Mouse (Mus musculus): ENCODE measurements around the gene Zfp566. TPM values are rescaled to one million over a fixed set of nuclear protein-coding genes. Genes with fewer than 3 reads are reported as not detected.
A peak's percentile ranks its signal among the peaks of the same experiment; 100 is the strongest.

Gene Zfp566
- polyA plus RNA-seq, 1 experiment: 13.7 TPM

- Histone ChIP-seq H3K27me3 (ENCODE audit: control insufficient read depth, insufficient read depth, low read length, poor library complexity, severe bottlenecking) (no peaks in the 10 kb centered on the region), H3K4me1 (ENCODE audit: control insufficient read depth, insufficient read depth, low read length) (peaks cover 3% of the 10 kb centered on the region), H3K36me3 (ENCODE audit: control insufficient read depth, insufficient read depth, low read length, poor library complexity, severe bottlenecking) (peaks cover 26% of the 10 kb centered on the region), H3K9me3 (replicated peaks; ENCODE audit: control insufficient read depth, insufficient read depth, low read length, poor library complexity, severe bottlenecking) (no peaks in the 10 kb centered on the region), H3K4me3 (ENCODE audit: low read depth, low read length) (no peak overlapping the region), H3K27ac (ENCODE audit: insufficient read depth, low read length) (0 out of 2 replicates have a peak overlapping the region, but pooled peaks have one; percentile 13), H3K9ac (ENCODE audit: low read depth, poor library complexity, severe bottlenecking) (no peak overlapping the region)
- TF ChIP-seq EP300 (IDR thresholded peaks at IDR 0.05; ENCODE audit: insufficient read depth, low read depth, low read length) (no peak), POLR2A (IDR thresholded peaks at IDR 0.05; ENCODE audit: insufficient read depth, low read length) (no peak), CTCF (IDR thresholded peaks at IDR 0.05; ENCODE audit: low read depth, low read length) (no peak)
Observed at GRCm38 (mm10) chr7:30086524-30086923, 3.8 kb downstream of the Zfp566 start.

- peak within 1 kb of the TSS; percentile 41 for H3K9ac ChIP-seq (ENCODE audit: low read depth, poor library complexity, severe bottlenecking)
- peak within 1 kb of the TSS; percentile 16 for H3K27ac ChIP-seq (ENCODE audit: insufficient read depth, low read length)
- H3K36me3 ChIP-seq (ENCODE audit: control insufficient read depth, insufficient read depth, low read length, poor library complexity, severe bottlenecking): peaks cover 1% of the 10 kb centered on the region
- H3K4me3 ChIP-seq (ENCODE audit: low read depth, low read length): peak within 1 kb of the TSS; percentile 86
- no peaks in the 10 kb centered on the region for H3K27me3 ChIP-seq (ENCODE audit: control insufficient read depth, insufficient read depth, low read length, poor library complexity, severe bottlenecking)
- no peak for TF ChIP-seq CTCF (IDR thresholded peaks at IDR 0.05; ENCODE audit: low read depth, low read length)
- no peak for TF ChIP-seq EP300 (IDR thresholded peaks at IDR 0.05; ENCODE audit: insufficient read depth, low read depth, low read length)
- TF ChIP-seq POLR2A (IDR thresholded peaks at IDR 0.05; ENCODE audit: insufficient read depth, low read length): peak; percentile 86
- no peaks in the 10 kb centered on the region for H3K4me1 ChIP-seq (ENCODE audit: control insufficient read depth, insufficient read depth, low read length)
- H3K9me3 ChIP-seq (replicated peaks; ENCODE audit: control insufficient read depth, insufficient read depth, low read length, poor library complexity, severe bottlenecking): no peaks in the 10 kb centered on the region
Observed at GRCm38 (mm10) chr7:30072146-30073028, 17.9 kb downstream of the Zfp566 start, which contains the start of gene Zfp82. Zfp82 (minus strand) TSS chr7:30072900.

GRCm38 (mm10) chr7:30064622-30065021 lies 25.7 kb downstream of the Zfp566 start:
- no peaks in the 10 kb centered on the region for H3K4me1 ChIP-seq (ENCODE audit: control insufficient read depth, insufficient read depth, low read length)
- no peak overlapping the region for H3K4me3 ChIP-seq (ENCODE audit: low read depth, low read length)
- no peak for TF ChIP-seq POLR2A (IDR thresholded peaks at IDR 0.05; ENCODE audit: insufficient read depth, low read length)
- TF ChIP-seq CTCF (IDR thresholded peaks at IDR 0.05; ENCODE audit: low read depth, low read length): peak; percentile 50
- no peaks in the 10 kb centered on the region for H3K27me3 ChIP-seq (ENCODE audit: control insufficient read depth, insufficient read depth, low read length, poor library complexity, severe bottlenecking)
- H3K36me3 ChIP-seq (ENCODE audit: control insufficient read depth, insufficient read depth, low read length, poor library complexity, severe bottlenecking): no peaks in the 10 kb centered on the region; the same call in 1 of the 2 replicates
- no peaks in the 10 kb centered on the region for H3K9me3 ChIP-seq (replicated peaks; ENCODE audit: control insufficient read depth, insufficient read depth, low read length, poor library complexity, severe bottlenecking)
- no peak overlapping the region for H3K27ac ChIP-seq (ENCODE audit: insufficient read depth, low read length)
- H3K9ac ChIP-seq (ENCODE audit: low read depth, poor library complexity, severe bottlenecking): no peak overlapping the region

GRCm38 (mm10) chr7:30062478-30062877 lies 27.8 kb downstream of the Zfp566 start:
- TF ChIP-seq CTCF (IDR thresholded peaks at IDR 0.05; ENCODE audit: low read depth, low read length) (peak; percentile 55), POLR2A (IDR thresholded peaks at IDR 0.05; ENCODE audit: insufficient read depth, low read length) (no peak), EP300 (IDR thresholded peaks at IDR 0.05; ENCODE audit: insufficient read depth, low read depth, low read length) (no peak)
- Histone ChIP-seq H3K9ac (ENCODE audit: low read depth, poor library complexity, severe bottlenecking) (no peak overlapping the region), H3K9me3 (replicated peaks; ENCODE audit: control insufficient read depth, insufficient read depth, low read length, poor library complexity, severe bottlenecking) (no peaks in the 10 kb centered on the region), H3K36me3 (ENCODE audit: control insufficient read depth, insufficient read depth, low read length, poor library complexity, severe bottlenecking) (peaks cover 3% of the 10 kb centered on the region; the same call in 1 of the 2 replicates), H3K27ac (ENCODE audit: insufficient read depth, low read length) (no peak overlapping the region), H3K27me3 (ENCODE audit: control insufficient read depth, insufficient read depth, low read length, poor library complexity, severe bottlenecking) (no peaks in the 10 kb centered on the region), H3K4me3 (ENCODE audit: low read depth, low read length) (no peak overlapping the region), H3K4me1 (ENCODE audit: control insufficient read depth, insufficient read depth, low read length) (no peaks in the 10 kb centered on the region)

GRCm38 (mm10) chr7:30060341-30060740 lies 30.0 kb downstream of the Zfp566 start:
- no peak overlapping the region for H3K4me3 ChIP-seq (ENCODE audit: low read depth, low read length)
- no peak overlapping the region for H3K9ac ChIP-seq (ENCODE audit: low read depth, poor library complexity, severe bottlenecking)
- H3K27ac ChIP-seq (ENCODE audit: insufficient read depth, low read length): no peak overlapping the region
- no peaks in the 10 kb centered on the region for H3K9me3 ChIP-seq (replicated peaks; ENCODE audit: control insufficient read depth, insufficient read depth, low read length, poor library complexity, severe bottlenecking)
- H3K36me3 ChIP-seq (ENCODE audit: control insufficient read depth, insufficient read depth, low read length, poor library complexity, severe bottlenecking): peaks cover 20% of the 10 kb centered on the region
- TF ChIP-seq CTCF (IDR thresholded peaks at IDR 0.05; ENCODE audit: low read depth, low read length) (no peak), POLR2A (IDR thresholded peaks at IDR 0.05; ENCODE audit: insufficient read depth, low read length) (no peak), EP300 (IDR thresholded peaks at IDR 0.05; ENCODE audit: insufficient read depth, low read depth, low read length) (no peak)
- H3K4me1 ChIP-seq (ENCODE audit: control insufficient read depth, insufficient read depth, low read length): no peaks in the 10 kb centered on the region
- H3K27me3 ChIP-seq (ENCODE audit: control insufficient read depth, insufficient read depth, low read length, poor library complexity, severe bottlenecking): no peaks in the 10 kb centered on the region

GRCm38 (mm10) chr7:30053591-30053990 lies 36.7 kb downstream of the Zfp566 start:
- H3K9ac ChIP-seq (ENCODE audit: low read depth, poor library complexity, severe bottlenecking): no peak overlapping the region
- peaks cover 17% of the 10 kb centered on the region; the same call in 1 of the 2 replicates for H3K36me3 ChIP-seq (ENCODE audit: control insufficient read depth, insufficient read depth, low read length, poor library complexity, severe bottlenecking)
- no peaks in the 10 kb centered on the region for H3K4me1 ChIP-seq (ENCODE audit: control insufficient read depth, insufficient read depth, low read length)
- no peak for TF ChIP-seq CTCF (IDR thresholded peaks at IDR 0.05; ENCODE audit: low read depth, low read length)
- no peak for TF ChIP-seq POLR2A (IDR thresholded peaks at IDR 0.05; ENCODE audit: insufficient read depth, low read length)
- TF ChIP-seq EP300 (IDR thresholded peaks at IDR 0.05; ENCODE audit: insufficient read depth, low read depth, low read length): no peak
- no peaks in the 10 kb centered on the region for H3K9me3 ChIP-seq (replicated peaks; ENCODE audit: control insufficient read depth, insufficient read depth, low read length, poor library complexity, severe bottlenecking)
- no peak overlapping the region for H3K4me3 ChIP-seq (ENCODE audit: low read depth, low read length)
- H3K27me3 ChIP-seq (ENCODE audit: control insufficient read depth, insufficient read depth, low read length, poor library complexity, severe bottlenecking): no peaks in the 10 kb centered on the region
- no peak overlapping the region for H3K27ac ChIP-seq (ENCODE audit: insufficient read depth, low read length)

All from ES-Bruce4 (cell line).